Comparison of ENCODE assay signal across 8 mouse cellular contexts in genomic region chr4:116788956-116789355, GRCm38 (mm10). TPM values are rescaled to one million over a fixed set of nuclear protein-coding genes. Genes with fewer than 3 reads are reported as not detected.
DNase-seq lines count a peak whose midpoint lies in the region; ATAC-seq and TF ChIP-seq lines count a peak whose summit lies in the region.

No protein-coding gene starts in this region.

- TF ChIP-seq POLR2A in cortical plate, adult 2 months (IDR thresholded peaks at IDR 0.05; ENCODE audit: extremely low read depth, insufficient read depth, low read length), result no peak

- H3K4me2 ChIP-seq in kidney, postnatal 0 days (ENCODE audit: low read length), result no peak overlapping the region
- peak overlapping the region; percentile 8; the same call in 1 of the 2 replicates for H3K4me2 ChIP-seq in limb, embryonic 15.5 days

- 6% methylated on average over 3 of the region's 3 CpGs for WGBS in kidney, postnatal 0 days
- WGBS in limb, embryonic 15.5 days, result 4% methylated on average over 3 of the region's 3 CpGs

- H3K4me1 ChIP-seq in cortical plate, adult 2 months (ENCODE audit: control insufficient read depth, insufficient read depth, low read length), result no peaks in the 10 kb centered on the region; the same call in 1 of the 2 replicates
- no peaks in the 10 kb centered on the region for H3K4me1 ChIP-seq in kidney, postnatal 0 days (replicated peaks; ENCODE audit: insufficient read depth, low read length)
- H3K4me1 ChIP-seq in limb, embryonic 15.5 days, result peaks cover 11% of the 10 kb centered on the region; the same call in 1 of the 2 replicates

- no peak for ATAC-seq in kidney, postnatal 0 days (replicated peaks; ENCODE audit: low FRiP score, low read depth)
- ATAC-seq in limb, embryonic 15.5 days (ENCODE audit: insufficient number of reproducible peaks, low FRiP score, low TSS enrichment, low read depth), result no peak
- peak; percentile 78 for ATAC-seq in monocyte, adult 5-6 weeks (replicated peaks; ENCODE audit: insufficient number of reproducible peaks, low FRiP score, low TSS enrichment, poor library complexity, severe bottlenecking)

- H3K27me3 ChIP-seq in kidney, postnatal 0 days (ENCODE audit: insufficient read depth, low read length), result no peaks in the 10 kb centered on the region
- H3K27me3 ChIP-seq in limb, embryonic 15.5 days, result no peaks in the 10 kb centered on the region

- H3K9ac ChIP-seq in kidney, postnatal 0 days (ENCODE audit: low read depth, low read length), result no peak overlapping the region
- H3K9ac ChIP-seq in limb, embryonic 15.5 days, result no peak overlapping the region

- TF ChIP-seq CTCF in cortical plate, adult 2 months (IDR thresholded peaks at IDR 0.05; ENCODE audit: extremely low read depth, insufficient read depth, low read length), result peak; percentile 84
- peak; percentile 93 for TF ChIP-seq CTCF in kidney, postnatal 0 days (IDR thresholded peaks at IDR 0.05; ENCODE audit: low read depth)

- H3K9me3 ChIP-seq in kidney, postnatal 0 days (replicated peaks; ENCODE audit: low read length), result no peaks in the 10 kb centered on the region
- H3K9me3 ChIP-seq in limb, embryonic 15.5 days, result no peaks in the 10 kb centered on the region

- no peak overlapping the region for H3K27ac ChIP-seq in cortical plate, adult 2 months (ENCODE audit: insufficient read depth, low read length)
- H3K27ac ChIP-seq in kidney, postnatal 0 days, result no peak overlapping the region
- peak overlapping the region; percentile 78 for H3K27ac ChIP-seq in limb, embryonic 15.5 days

- DNase-seq in A20 (ENCODE audit: low read depth, low spot score), result peak; percentile 82
- DNase-seq in adrenal gland, adult (ENCODE audit: inconsistent age in 2 of 2, low spot score in 1 of 2), result peak; percentile 75 to 95
- DNase-seq in gastrocnemius, postnatal 14 days, result peak; percentile 72
- peak; percentile 93 for DNase-seq in kidney, postnatal 0 days (ENCODE audit: low spot score)
- DNase-seq in spleen, postnatal 36 days (ENCODE audit: low spot score in 2 of 2), result peak; percentile 73 to 82

- no peaks in the 10 kb centered on the region for H3K36me3 ChIP-seq in kidney, postnatal 0 days (ENCODE audit: insufficient read depth, low read length)
- 0 out of 2 replicates have a peak, but pooled peaks cover 3% of the 10 kb centered on the region for H3K36me3 ChIP-seq in limb, embryonic 15.5 days

- H3K4me3 ChIP-seq in cortical plate, adult 2 months (ENCODE audit: insufficient read depth, low read length), result no peak overlapping the region
- H3K4me3 ChIP-seq in kidney, postnatal 0 days (replicated peaks; ENCODE audit: low read depth, low read length), result no peak overlapping the region
- H3K4me3 ChIP-seq in limb, embryonic 15.5 days, result no peak overlapping the region

- intact Hi-C loops in gastrocnemius, postnatal 14 days (cut with DNase I; ENCODE audit: low total_unique reads), result loop anchor here (2.0 kb wide), 1 partner anchor 66 kb away; no protein-coding TSS in a partner anchor

RNA-seq across cellular contexts. Expression of gene Toe1, which starts 18.5 kb away (rescaled TPM):
- polyA plus RNA-seq in cortical plate, adult 2 months (2012; rRNA removed), result 21.6 and 22.2 TPM in 2 replicates
- total RNA-seq in gastrocnemius, postnatal 14 days (2021), result 1 to 10 TPM; 5.6 to 5.7 TPM
- polyA plus RNA-seq in kidney, postnatal 0 days (2015; fragmentation: Nextera tagmentation; extraction: Ambion mirVana), result 28.9 and 30.8 TPM in 2 replicates
- polyA plus RNA-seq in limb, embryonic 15.5 days (2015; fragmentation: Nextera tagmentation; extraction: Ambion mirVana), result 36.8 and 37.3 TPM in 2 replicates
- 32.9 to 53.5 TPM (median 37.8 TPM) in 3 replicates for total RNA-seq in monocyte, adult 5-6 weeks (2017)

RNA-seq across cellular contexts. Expression of gene Mutyh, which starts 18.6 kb away (rescaled TPM):
- polyA plus RNA-seq in cortical plate, adult 2 months (2012; rRNA removed), result 5.7 and 5.9 TPM in 2 replicates
- total RNA-seq in gastrocnemius, postnatal 14 days (2021), result 1 to 10 TPM in 1 of 2 experiments, under 1 TPM in 1; 1.00 to 1.6 TPM
- 8.8 and 9.9 TPM in 2 replicates for polyA plus RNA-seq in kidney, postnatal 0 days (2015; fragmentation: Nextera tagmentation; extraction: Ambion mirVana)
- 13.2 and 13.3 TPM in 2 replicates for polyA plus RNA-seq in limb, embryonic 15.5 days (2015; fragmentation: Nextera tagmentation; extraction: Ambion mirVana)
- total RNA-seq in monocyte, adult 5-6 weeks (2017), result 3.2 to 8.0 TPM (median 4.5 TPM) in 3 replicates

RNA-seq across cellular contexts. Expression of gene Hpdl, which starts 32.6 kb away (rescaled TPM):
- polyA plus RNA-seq in cortical plate, adult 2 months (2012; rRNA removed), result 1.4 and 1.9 TPM in 2 replicates
- 1 to 10 TPM; 2.7 to 2.9 TPM for total RNA-seq in gastrocnemius, postnatal 14 days (2021)
- polyA plus RNA-seq in kidney, postnatal 0 days (2015; fragmentation: Nextera tagmentation; extraction: Ambion mirVana), result 2.2 and 2.3 TPM in 2 replicates
- polyA plus RNA-seq in limb, embryonic 15.5 days (2015; fragmentation: Nextera tagmentation; extraction: Ambion mirVana), result 0.56 and 0.68 TPM in 2 replicates
- not detected in 3 replicates for total RNA-seq in monocyte, adult 5-6 weeks (2017)
